Mouse (Mus musculus): ENCODE results near the gene Rpl27. TPM values are rescaled to one million over a fixed set of nuclear protein-coding genes. Genes with fewer than 3 reads are reported as not detected.

Rpl27 gene
- 37.3 and 45.6 TPM in 2 replicates for total RNA-seq (2023)

DNA sequence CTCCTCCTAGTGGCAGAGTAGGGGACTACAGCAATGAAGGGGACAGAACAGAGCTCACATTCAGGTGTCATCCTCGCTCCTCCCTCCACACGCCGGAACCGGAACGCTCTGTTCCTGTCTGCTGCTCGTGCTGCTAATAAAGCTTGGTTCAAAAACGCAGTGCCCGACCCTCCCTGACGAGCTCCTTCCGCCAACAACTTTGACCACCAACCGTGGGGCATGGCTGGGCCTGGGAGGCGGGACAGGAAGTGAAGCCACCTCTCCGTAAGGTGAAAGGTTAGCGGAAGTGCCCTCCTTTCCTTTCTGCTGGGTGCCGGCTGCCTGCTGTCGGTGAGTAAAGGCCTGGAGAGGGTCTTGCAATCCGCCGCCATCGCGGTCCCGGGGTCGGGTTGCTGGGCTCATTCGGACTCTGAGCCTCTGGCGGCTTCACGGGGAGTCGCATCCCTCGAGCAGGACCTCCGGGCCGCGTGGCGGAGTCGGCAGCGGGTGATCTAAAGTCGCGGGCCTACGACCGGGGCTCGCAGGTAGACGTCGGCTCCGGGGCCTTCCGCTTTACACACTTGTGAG lies at the start of gene Rpl27:
TSS of gene Rpl27 (plus strand) at position 172 of the 567 bp plus-strand sequence.

DNA sequence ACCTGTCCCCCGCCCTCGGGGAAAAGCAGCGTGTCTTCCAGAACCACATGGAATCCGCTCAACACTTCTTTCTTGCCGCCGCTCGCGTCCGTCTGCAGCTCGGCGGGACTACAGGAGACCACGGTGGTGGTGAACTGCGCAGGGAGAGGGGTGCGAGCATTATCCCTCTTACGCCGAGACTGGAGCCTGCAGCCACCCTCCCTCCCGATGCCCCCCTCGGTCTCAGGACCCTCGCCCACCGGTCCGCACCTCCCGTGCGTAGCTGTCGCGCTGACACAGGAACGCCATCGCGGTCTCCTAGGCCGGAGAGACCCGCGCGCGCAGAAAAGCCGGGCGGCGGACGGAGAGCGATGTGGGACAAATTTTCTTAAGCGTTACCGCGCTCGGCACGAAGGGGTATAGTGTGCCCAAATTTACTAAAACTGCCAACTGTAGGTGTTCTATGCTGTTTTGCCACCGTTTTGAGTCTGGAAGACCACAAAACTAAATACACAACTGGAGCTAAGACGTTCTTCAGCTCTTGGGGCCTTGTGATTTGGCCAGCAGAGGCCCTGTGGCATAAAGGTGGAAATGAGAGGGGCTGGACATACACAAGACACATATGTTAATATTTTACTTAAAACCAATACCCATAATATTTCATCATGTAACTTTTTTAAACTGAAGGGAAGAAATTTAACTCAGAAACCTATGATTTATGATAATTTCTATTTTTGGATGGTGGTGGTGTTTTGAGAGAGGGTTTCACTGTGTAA lies 24.8 kb upstream of the Rpl27 start, which contains the start of gene Aarsd1:
TSS of gene Aarsd1 (minus strand) at position 515 of the 755 bp plus-strand sequence.

DNA sequence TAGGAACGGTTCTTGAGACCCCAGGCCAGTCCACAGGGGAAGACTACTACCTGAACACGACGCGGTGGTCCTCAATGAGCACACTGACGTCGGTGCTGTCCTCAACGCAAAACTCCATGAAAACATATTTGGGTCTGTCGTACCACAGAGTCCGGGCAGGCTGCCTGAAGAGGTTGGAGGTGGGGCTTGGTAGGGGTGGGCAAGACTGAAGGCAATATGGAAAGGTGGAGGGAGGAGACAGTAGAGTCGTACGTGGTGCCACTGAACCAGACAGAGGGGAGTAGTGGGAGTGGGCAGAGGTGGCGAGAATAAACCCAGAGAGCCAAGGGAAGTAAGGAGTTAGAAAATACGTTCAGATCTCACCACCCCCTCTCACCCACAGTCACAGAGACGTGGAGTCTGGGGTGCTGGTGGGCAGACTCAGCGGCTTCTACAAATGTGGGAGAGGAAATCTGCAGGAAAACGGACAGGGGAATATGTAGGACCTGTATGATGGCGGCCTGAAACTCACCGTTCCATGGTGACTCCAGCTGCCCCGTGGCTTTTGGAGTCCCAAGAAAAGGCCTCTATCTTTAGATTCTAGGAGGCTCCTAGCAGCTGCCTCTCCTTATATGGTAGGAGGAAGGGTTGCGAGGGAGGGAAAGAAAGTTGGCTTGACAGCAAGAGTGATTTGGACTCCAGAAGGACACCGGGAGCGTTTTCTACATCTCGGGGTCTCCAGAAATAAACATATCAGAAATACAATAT lies 17.8 kb upstream of the Rpl27 start, which contains the start of gene Gm27029:
TSS of gene Gm27029 (minus strand) at position 692 of the 747 bp plus-strand sequence.

DNA sequence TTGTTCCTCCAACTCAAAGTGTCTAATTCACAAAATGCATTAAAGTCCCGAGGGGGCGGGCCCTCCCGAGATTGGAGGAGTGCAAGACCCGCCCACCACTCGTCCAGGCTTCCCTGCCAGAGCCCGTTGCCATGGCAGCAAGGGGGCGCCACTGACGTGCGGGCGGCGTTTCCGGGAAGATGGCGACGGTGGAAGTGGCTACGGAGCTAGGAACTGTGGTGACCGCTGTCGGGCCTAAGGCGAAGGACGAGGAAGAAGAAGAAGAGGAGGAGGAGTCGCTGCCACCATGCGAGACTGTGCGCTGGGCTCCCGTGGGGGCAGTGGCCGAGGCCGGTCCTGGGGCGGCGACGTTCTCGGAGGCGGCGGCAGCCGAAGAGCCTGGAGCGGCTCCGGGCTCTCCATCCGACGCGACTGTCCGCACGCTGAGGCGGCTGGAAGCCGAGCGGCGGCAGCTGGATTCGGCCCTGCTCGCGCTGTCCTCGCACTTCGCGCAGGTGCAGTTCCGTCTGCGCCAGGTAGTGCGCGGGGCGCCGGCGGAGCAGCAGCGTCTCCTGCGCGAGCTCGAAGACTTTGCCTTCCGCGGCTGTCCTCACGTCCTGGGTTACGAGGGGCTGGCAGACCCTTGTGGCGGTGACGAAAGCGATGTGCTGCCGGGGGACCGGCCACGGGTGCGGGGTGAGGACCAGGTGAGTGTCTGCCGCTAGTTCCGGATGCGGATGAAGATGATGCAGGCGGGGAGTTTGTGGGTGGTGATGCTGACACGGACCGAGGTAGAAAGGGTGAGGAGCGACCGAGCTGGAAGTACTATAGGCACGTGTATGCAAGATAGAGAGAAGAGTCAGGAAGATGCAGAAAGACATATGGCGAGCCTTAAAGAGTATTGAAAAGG lies 16.9 kb upstream of the Rpl27 start, which contains the start of the genes Rundc1 and Ptges3l:
TSS of gene Rundc1 (plus strand) at position 161 of the 889 bp plus-strand sequence.
TSS of gene Ptges3l (minus strand) at position 409 of the 889 bp plus-strand sequence.

DNA sequence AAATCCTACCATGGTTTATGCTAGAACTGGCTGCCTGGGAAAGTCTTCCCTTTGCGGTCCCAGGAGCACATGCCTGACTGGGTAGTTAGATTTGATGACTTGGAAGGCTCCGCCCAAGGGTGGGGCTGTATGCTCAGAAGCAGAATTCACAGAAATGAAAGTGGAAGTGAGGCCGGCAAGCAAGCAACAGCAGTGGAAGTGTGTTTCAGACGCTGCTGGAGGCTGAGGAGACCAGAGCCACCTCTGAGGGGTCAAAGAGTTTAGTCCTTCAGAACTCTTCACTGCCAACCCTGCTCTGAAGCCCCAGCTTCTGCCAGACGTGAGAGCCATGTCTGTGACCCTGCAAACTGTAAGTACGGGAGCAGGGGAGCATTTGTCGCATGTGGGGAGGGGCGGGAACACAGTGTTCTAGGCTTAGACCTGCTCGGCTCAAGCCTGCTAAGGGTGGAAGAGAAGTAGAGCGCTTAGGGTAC lies 6.2 kb downstream of the Rpl27 start, which contains the start of gene Ifi35:
TSS of gene Ifi35 (plus strand) at position 134 of the 473 bp plus-strand sequence.

DNA sequence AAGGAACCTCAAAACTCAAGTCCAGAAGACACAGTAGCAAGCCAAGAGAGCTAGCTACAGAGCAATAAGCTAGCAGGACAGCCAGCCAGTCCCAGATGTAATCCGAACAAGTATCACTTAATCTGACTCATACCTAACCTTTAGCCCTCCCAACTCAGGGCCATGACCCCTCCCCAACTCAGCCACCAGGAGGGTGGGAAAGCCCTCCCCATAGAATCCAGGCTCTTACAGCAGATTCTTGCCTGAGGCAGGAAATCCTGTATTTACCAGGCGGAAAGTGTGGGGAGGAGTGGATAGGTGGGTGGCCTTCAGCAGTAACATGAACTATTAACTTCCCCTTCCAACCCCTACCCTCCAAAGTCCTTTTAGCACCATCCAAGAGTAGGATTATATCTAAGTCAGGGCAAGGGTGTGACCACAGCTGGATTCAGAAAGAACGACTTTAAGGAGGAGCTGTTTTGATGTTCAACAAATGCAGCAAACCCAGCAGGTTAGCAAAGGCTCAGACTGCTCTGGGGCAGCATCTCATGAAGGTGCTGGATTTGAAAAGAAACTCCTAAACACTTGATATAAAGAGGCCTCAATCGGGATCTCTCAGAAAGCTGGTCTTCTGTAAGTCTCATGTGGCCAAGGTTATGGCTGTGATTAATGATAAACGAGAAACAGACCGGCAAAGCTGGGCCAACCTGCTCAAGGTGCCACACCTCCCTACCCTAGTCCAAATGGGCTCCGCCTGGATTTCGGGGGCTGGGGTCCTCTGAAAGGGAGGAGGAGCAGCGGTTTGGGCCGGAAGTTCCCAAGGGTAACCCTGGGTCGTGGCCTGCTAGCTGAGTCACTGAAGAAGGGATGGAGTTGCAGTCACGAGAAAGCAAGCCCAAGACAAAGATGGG lies 22.4 kb downstream of the Rpl27 start, which contains the start of gene Rnd2:
TSS of gene Rnd2 (plus strand) at position 789 of the 890 bp plus-strand sequence.

DNA sequence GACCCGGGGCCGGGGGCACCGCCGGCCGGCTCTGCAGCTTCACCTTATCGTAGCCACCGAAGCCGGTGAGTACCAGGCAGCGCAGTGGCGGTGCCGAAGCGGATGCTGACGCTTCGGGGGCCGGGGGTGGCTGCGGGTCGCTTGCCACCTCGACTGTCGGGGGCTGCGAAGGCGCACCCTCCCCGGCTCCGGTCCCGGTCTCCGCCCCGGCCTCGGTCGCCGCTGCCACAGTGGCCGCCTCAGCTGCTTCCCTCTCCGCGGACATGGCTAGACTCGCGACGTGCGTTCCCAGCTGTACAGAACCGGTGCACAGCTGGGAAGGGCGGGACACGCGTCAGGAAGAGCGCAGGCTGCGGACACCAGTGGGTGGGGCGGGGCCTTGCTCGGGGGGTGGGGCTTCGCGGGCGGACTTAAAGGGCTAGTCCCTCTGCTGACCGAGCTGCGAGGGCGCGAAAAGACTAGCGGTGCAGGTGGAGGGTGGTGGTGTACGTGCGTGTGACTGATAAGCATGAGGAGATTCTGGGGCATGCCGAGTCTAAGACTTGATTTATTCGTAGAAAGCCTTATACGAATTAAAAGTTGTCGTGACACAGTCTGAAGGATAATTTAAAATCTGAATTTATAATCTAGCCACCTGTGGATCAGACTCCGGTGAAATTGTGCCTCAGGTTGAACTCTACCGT lies 23.9 kb downstream of the Rpl27 start, which contains the start of gene Vat1:
TSS of gene Vat1 (minus strand) at position 362 of the 683 bp plus-strand sequence.

Other genes with a start within 250 kb of the Rpl27 start
- 36.3 and 45.9 TPM in 2 replicates for gene Ezh1, start 215.8 kb upstream of the Rpl27 start, total RNA-seq (2023)
- 0.41 TPM in 1 of 2 replicates, not detected in the other for gene Ramp2, start 196.3 kb upstream of the Rpl27 start, total RNA-seq (2023)
- 63.2 and 66.1 TPM in 2 replicates for gene Vps25, start 188.6 kb upstream of the Rpl27 start, total RNA-seq (2023)
- 1.9 and 2.3 TPM in 2 replicates for gene Wnk4, start 181.7 kb upstream of the Rpl27 start, total RNA-seq (2023)
- 0.32 and 0.43 TPM in 2 replicates for gene Cntd1, start 163.3 kb upstream of the Rpl27 start, total RNA-seq (2023)
- 25.3 and 30.8 TPM in 2 replicates for gene Coa3, start 163.2 kb upstream of the Rpl27 start, total RNA-seq (2023)
- gene Becn1, start 140.0 kb upstream of the Rpl27 start, total RNA-seq (2023), result 150 and 240 TPM in 2 replicates
- 59.9 and 64.2 TPM in 2 replicates for gene Psme3, start 126.1 kb upstream of the Rpl27 start, total RNA-seq (2023)
- gene Aoc2, start 117.2 kb upstream of the Rpl27 start, total RNA-seq (2023), result 2.7 and 4.6 TPM in 2 replicates
- gene Aoc3, start 111.7 kb upstream of the Rpl27 start, total RNA-seq (2023), result not detected in 2 replicates
- not detected in 2 replicates for gene G6pc, start 74.7 kb upstream of the Rpl27 start, total RNA-seq (2023)
- 12.1 and 12.4 TPM in 2 replicates for gene Aarsd1, start 24.7 kb upstream of the Rpl27 start, total RNA-seq (2023)
- 0.43 TPM in 1 of 2 replicates, not detected in the other for gene Gm27029, start 17.5 kb upstream of the Rpl27 start, total RNA-seq (2023)
- 10.3 and 14.3 TPM in 2 replicates for gene Rundc1, start 17.2 kb upstream of the Rpl27 start, total RNA-seq (2023)
- gene Ptges3l, start 17.0 kb upstream of the Rpl27 start, total RNA-seq (2023), result 0.60 and 0.98 TPM in 2 replicates
- 23.6 and 24.5 TPM in 2 replicates for gene Ifi35, start 6.1 kb downstream of the Rpl27 start, total RNA-seq (2023)
- gene Rnd2, start 22.7 kb downstream of the Rpl27 start, total RNA-seq (2023), result 0.32 and 0.66 TPM in 2 replicates
- gene Vat1, start 23.9 kb downstream of the Rpl27 start, total RNA-seq (2023), result 16.5 and 19.8 TPM in 2 replicates
- 20.7 and 21.2 TPM in 2 replicates for gene Brca1, start 109.7 kb downstream of the Rpl27 start, total RNA-seq (2023)
- gene Nbr1, start 109.9 kb downstream of the Rpl27 start, total RNA-seq (2023), result 128 and 177 TPM in 2 replicates
- gene Tmem106a, start 139.9 kb downstream of the Rpl27 start, total RNA-seq (2023), result 8.5 and 12.0 TPM in 2 replicates
- not detected in 2 replicates for gene Gm11634, start 157.0 kb downstream of the Rpl27 start, total RNA-seq (2023)
- 10.8 and 12.2 TPM in 2 replicates for gene Rdm1, start 184.9 kb downstream of the Rpl27 start, total RNA-seq (2023)
- gene Arl4d, start 223.2 kb downstream of the Rpl27 start, total RNA-seq (2023), result 1.3 and 2.7 TPM in 2 replicates